Mouse (Mus musculus) telencephalon, adult 2 months (tissue): ENCODE results near the gene Tsc22d1.

Source experiments
- DNase-seq: peaks from one replicate; pipeline ENCODE4 v3.0.0-alpha.2; 2011; ENCODE audit warnings: low read depth, low spot score

Tsc22d1 gene

GRCm38 (mm10) chr14:76414862-76415780 lies at the start of gene Tsc22d1:
Gene Tsc22d1, plus strand, starts transcription at chr14:76414961.
- no peak for DNase-seq

- no peak for DNase-seq
Observed at GRCm38 (mm10) chr14:76373638-76374037, 41.1 kb upstream of the Tsc22d1 start.

- no peak for DNase-seq
Observed at GRCm38 (mm10) chr14:76374601-76375000, 40.2 kb upstream of the Tsc22d1 start.

GRCm38 (mm10) chr14:76376561-76376960 lies 38.2 kb upstream of the Tsc22d1 start:
- DNase-seq, result no peak

- DNase-seq, result no peak
Observed at GRCm38 (mm10) chr14:76379411-76379810, 35.4 kb upstream of the Tsc22d1 start.

GRCm38 (mm10) chr14:76388025-76388424 lies 26.7 kb upstream of the Tsc22d1 start:
- DNase-seq, result no peak

- DNase-seq, result no peak
Observed at GRCm38 (mm10) chr14:76398251-76398650, 16.5 kb upstream of the Tsc22d1 start.

- DNase-seq, result no peak
Observed at GRCm38 (mm10) chr14:76402574-76402973, 12.2 kb upstream of the Tsc22d1 start.

- DNase-seq, result no peak
Observed at GRCm38 (mm10) chr14:76409111-76409510, 5.7 kb upstream of the Tsc22d1 start.

- DNase-seq, result no peak
Observed at GRCm38 (mm10) chr14:76413773-76414121, 1.0 kb upstream of the Tsc22d1 start.

- peak; percentile 97 for DNase-seq
Observed at GRCm38 (mm10) chr14:76414122-76414861, 469 bp upstream of the Tsc22d1 start.

- peak; percentile 49 for DNase-seq
Observed at GRCm38 (mm10) chr14:76415781-76416301, 1.1 kb downstream of the Tsc22d1 start.

GRCm38 (mm10) chr14:76416366-76417040 lies 1.7 kb downstream of the Tsc22d1 start:
- DNase-seq, result no peak

- DNase-seq, result peak; percentile 35
Observed at GRCm38 (mm10) chr14:76417346-76417745, 2.6 kb downstream of the Tsc22d1 start.

GRCm38 (mm10) chr14:76420726-76421125 lies 6.0 kb downstream of the Tsc22d1 start:
- no peak for DNase-seq

GRCm38 (mm10) chr14:76421162-76421561 lies 6.4 kb downstream of the Tsc22d1 start:
- DNase-seq, result no peak

- no peak for DNase-seq
Observed at GRCm38 (mm10) chr14:76425422-76425821, 10.7 kb downstream of the Tsc22d1 start.

GRCm38 (mm10) chr14:76425986-76426530 lies 11.3 kb downstream of the Tsc22d1 start:
- no peak for DNase-seq

- DNase-seq, result no peak
Observed at GRCm38 (mm10) chr14:76428855-76429254, 14.1 kb downstream of the Tsc22d1 start.

- DNase-seq, result no peak
Observed at GRCm38 (mm10) chr14:76431918-76432317, 17.2 kb downstream of the Tsc22d1 start.

- peak; percentile 40 for DNase-seq
Observed at GRCm38 (mm10) chr14:76432369-76432768, 17.6 kb downstream of the Tsc22d1 start.

GRCm38 (mm10) chr14:76432816-76433215 lies 18.1 kb downstream of the Tsc22d1 start:
- no peak for DNase-seq
